Mouse (Mus musculus) central nervous system, embryonic 14 days (tissue): ENCODE data around the gene Hsp90ab1. TPM values are rescaled to one million over a fixed set of nuclear protein-coding genes. Genes with fewer than 3 reads are reported as not detected.

Experiments used
- polyA plus RNA-seq: library from polyadenylated mRNA; depleted of rRNA; stranded (reverse); fragments of >200 nt; gene quantifications from 2 replicates; pipeline ENCODE4 v1.2.3, GENCODE M21; 2012; rRNA removed

Gene Hsp90ab1
- polyA plus RNA-seq = 1,024 and 1,065 TPM in 2 replicates

GRCm38 (mm10) chr17:45573087-45573779, at the start of gene Hsp90ab1:
Gene Hsp90ab1 (minus strand): TSS chr17:45573271.

GRCm38 (mm10) chr17:45601877-45602304, 28.8 kb upstream of the Hsp90ab1 start, which contains the start of gene Mymx:
Gene Mymx (minus strand): TSS chr17:45602102.

GRCm38 (mm10) chr17:45599446-45600242, 26.6 kb upstream of the Hsp90ab1 start, which contains the start of gene Slc29a1:
Gene Slc29a1 (minus strand): TSS chr17:45599606.

GRCm38 (mm10) chr17:45563655-45564530, 9.2 kb downstream of the Hsp90ab1 start, which contains the start of gene Slc35b2:
Gene Slc35b2 (plus strand): TSS chr17:45563874.

GRCm38 (mm10) chr17:45555452-45556106, 17.5 kb downstream of the Hsp90ab1 start, which contains the start of gene Nfkbie:
Gene Nfkbie (plus strand): TSS chr17:45555703.

GRCm38 (mm10) chr17:45549617-45550181, 23.4 kb downstream of the Hsp90ab1 start, which contains the start of gene Tmem151b:
Gene Tmem151b (minus strand): TSS chr17:45549677.

GRCm38 (mm10) chr17:45523263-45523662, 49.8 kb downstream of the Hsp90ab1 start, which contains the start of gene Tcte1:
Gene Tcte1 (plus strand): TSS chr17:45523434.

Other genes starting within 250 kb of the Hsp90ab1 start
- gene Cdc5l, start 139.5 kb downstream of the Hsp90ab1 start, polyA plus RNA-seq = 46.0 and 46.7 TPM in 2 replicates
- gene Spats1, start 97.9 kb downstream of the Hsp90ab1 start, polyA plus RNA-seq = 0.57 and 0.85 TPM in 2 replicates
- gene Aars2, start 66.4 kb downstream of the Hsp90ab1 start, polyA plus RNA-seq = 22.7 and 22.8 TPM in 2 replicates
- 0.52 and 0.53 TPM in 2 replicates for gene Tcte1, start 49.8 kb downstream of the Hsp90ab1 start, polyA plus RNA-seq
- gene Tmem151b, start 23.6 kb downstream of the Hsp90ab1 start, polyA plus RNA-seq = 27.9 and 29.9 TPM in 2 replicates
- 3.1 and 3.6 TPM in 2 replicates for gene Nfkbie, start 17.6 kb downstream of the Hsp90ab1 start, polyA plus RNA-seq
- 68.9 and 77.4 TPM in 2 replicates for gene Slc35b2, start 9.4 kb downstream of the Hsp90ab1 start, polyA plus RNA-seq
- gene Slc29a1, start 26.3 kb upstream of the Hsp90ab1 start, polyA plus RNA-seq = 47.3 and 50.7 TPM in 2 replicates
- 0.45 and 8.2 TPM in 2 replicates for gene Mymx, start 28.8 kb upstream of the Hsp90ab1 start, polyA plus RNA-seq
- gene Capn11, start 86.1 kb upstream of the Hsp90ab1 start, polyA plus RNA-seq = 0.06 and 1.9 TPM in 2 replicates
- gene Mrpl14, start 113.1 kb upstream of the Hsp90ab1 start, polyA plus RNA-seq = 87.6 and 93.0 TPM in 2 replicates
- 247 and 260 TPM in 2 replicates for gene Tmem63b, start 113.6 kb upstream of the Hsp90ab1 start, polyA plus RNA-seq
- gene 1600014C23Rik, start 160.6 kb upstream of the Hsp90ab1 start, polyA plus RNA-seq = 0.24 TPM in 1 of 2 replicates, not detected in the other